Mouse (Mus musculus): Measurements from ENCODE around the gene Krt33b.

Krt33b gene

DNA sequence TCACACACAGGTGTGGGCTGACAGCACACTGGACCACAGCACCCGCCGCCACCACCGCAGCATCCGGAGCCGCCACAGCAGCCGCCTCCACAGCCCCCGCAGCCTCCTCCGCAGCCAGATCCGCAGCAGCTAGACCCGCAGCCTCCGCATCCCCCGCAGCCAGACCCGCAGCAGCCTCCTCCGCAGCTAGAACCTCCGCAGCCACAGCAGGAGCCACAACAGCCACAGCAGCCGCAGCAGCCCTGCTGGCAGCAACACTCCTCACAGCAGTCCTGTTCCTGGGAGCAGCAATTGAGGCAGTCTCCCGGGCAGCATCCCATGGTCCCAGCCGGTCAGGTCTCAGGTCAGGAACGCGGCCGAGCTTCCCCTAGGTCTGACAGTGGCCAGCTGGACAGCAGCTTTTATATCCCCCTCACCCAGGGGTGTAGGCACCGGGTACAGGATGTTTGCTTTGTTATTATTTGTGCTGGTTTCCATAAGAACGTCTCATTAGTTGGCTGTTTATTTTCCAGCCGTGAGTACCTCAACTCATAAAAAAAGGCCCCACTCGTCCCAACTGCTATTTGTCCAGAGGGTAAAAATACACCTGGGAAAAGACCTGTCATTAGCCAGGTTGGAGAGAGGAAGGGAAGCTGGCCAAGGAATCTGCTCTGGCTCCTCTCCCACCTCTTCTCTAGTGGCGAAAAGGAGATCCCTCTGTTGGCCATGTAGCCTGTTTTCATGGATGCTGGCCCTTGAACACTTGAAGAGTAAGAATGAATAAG lies 35.9 kb downstream of the Krt33b start, which contains the start of gene Krtap17-1:
Gene Krtap17-1, minus strand, starts transcription at position 375 of the 764 bp plus-strand sequence.
- DNase-seq (ENCODE audit: low read depth, low spot score): no peak

- DNase-seq (ENCODE audit: low read depth, low spot score): no peak
Observed at GRCm38 (mm10) chr11:99990571-99990970, 39.1 kb downstream of the Krt33b start.

GRCm38 (mm10) chr11:99989881-99990405 lies 39.7 kb downstream of the Krt33b start:
- DNase-seq (ENCODE audit: low read depth, low spot score): no peak

DNA sequence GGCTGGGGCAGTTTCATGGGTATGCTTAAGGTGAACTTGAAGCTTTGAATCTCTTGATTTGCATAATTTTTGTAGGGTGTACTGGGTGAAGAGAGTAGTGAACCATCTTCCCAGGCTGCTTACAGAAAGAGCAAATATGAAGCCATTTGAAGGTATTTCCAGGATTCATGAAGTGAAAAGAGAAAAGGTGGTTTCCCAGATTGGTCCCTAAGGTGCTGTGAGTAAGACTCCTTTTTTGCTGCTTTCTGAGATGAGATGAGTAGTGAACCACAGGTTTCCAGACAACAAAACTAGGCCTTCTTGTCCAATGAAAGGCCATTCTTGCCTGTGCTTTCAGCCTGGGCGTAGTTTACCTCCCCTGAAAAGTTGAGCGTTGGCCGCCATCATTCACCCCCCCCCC lies 41.1 kb downstream of the Krt33b start:
- no peak for DNase-seq (ENCODE audit: low read depth, low spot score)

GRCm38 (mm10) chr11:99986180-99986647 lies 43.5 kb downstream of the Krt33b start, which contains the start of gene Krtap16-1:
Gene Krtap16-1 (minus strand): TSS chr11:99986597.
- DNase-seq (ENCODE audit: low read depth, low spot score): no peak

- DNase-seq (ENCODE audit: low read depth, low spot score): no peak
Observed at GRCm38 (mm10) chr11:99985291-99986092, 44.2 kb downstream of the Krt33b start.

GRCm38 (mm10) chr11:99983442-99983841 lies 46.2 kb downstream of the Krt33b start:
- DNase-seq (ENCODE audit: low read depth, low spot score): no peak

- DNase-seq (ENCODE audit: low read depth, low spot score): no peak
Observed at GRCm38 (mm10) chr11:99982731-99983130, 46.9 kb downstream of the Krt33b start.

DNA sequence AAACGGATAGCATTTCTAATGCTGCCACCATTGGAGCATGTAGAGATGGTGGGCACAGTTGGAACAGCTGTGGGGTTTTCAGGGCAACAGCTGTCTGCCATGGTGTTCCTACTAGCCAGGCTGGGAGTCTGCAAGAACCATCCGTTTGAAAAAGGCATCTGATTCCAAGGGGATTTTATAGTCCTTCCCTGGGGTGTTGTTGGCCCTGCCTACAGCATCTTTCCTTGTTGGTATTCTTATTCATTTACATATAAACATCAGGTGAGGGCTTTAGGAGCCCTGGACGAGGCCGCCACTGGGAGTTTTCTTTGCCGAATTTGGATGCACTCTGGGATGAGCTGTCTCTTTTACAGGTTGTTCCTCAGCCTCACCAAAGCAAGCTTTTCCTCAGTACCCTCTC lies 50.7 kb downstream of the Krt33b start, which contains the start of gene Krtap29-1:
Gene Krtap29-1, minus strand, starts transcription at position 101 of the 400 bp plus-strand sequence.
- DNase-seq (ENCODE audit: low read depth, low spot score): no peak

All from CD4-positive helper T cell, adult 2 months (primary cell).